Mouse (Mus musculus) monocyte, adult 5-6 weeks (primary cell): Measurements from ENCODE around the gene Pds5a. TPM values are rescaled to one million over a fixed set of nuclear protein-coding genes. Genes with fewer than 3 reads are reported as not detected.

ENCODE experiments used
- ATAC-seq: fragments of 153-309, 156-312 bp; replicated peaks from 2 replicates; pipeline ENCODE4 v1.8.0; 2017; ENCODE audit warnings: mild to moderate bottlenecking; ENCODE audit not compliant: low TSS enrichment, insufficient number of reproducible peaks, severe bottlenecking, poor library complexity, low FRiP score
- total RNA-seq: library from RNA; stranded (forward); fragments of 200-1000, 200-491, 200-594 nt; gene quantifications from 3 replicates; pipeline ENCODE4 v1.2.3, GENCODE M21; 2017

The Pds5a gene
- total RNA-seq, 1 experiment from 2014 or later = 179 TPM

DNA sequence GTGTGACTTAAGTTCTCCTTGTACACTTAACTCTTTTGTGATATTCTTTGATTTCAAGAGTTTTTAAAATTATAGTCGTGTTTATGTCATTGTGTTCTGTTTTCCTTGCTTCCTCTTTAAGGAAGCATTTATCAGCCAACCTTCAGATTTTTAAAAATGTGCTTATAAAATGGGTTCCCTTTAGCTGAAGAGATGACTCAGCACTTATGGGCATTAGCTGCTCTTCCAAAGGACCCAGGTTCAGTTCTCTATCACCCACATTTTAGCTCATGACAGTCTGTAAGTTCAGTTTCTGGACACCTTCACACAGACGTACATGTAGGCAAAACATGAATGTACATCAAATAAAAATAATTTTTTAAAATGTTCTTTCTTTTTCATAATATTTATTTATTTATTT, 105.7 kb downstream of the Pds5a start:
- no peak for ATAC-seq

DNA sequence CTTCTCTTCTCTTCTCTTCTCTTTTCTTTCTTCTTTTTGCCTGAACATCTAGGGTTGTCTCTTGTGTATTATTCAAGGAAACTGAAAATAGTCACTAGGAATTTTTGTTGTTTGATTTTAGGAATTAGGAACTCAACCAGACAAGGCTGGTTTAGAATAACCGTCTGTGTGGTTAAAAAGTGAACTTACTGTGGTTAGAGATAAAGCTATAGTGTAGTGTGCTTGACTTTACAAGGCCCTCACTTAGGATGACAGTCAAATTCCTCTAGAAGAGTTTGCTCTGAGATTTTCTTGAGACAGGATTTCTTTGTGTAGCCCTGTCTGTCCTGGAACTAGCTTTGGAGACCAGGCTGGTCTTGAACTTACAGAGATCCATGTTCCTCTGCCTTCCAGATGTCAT, 107.9 kb downstream of the Pds5a start:
- ATAC-seq = no peak

DNA sequence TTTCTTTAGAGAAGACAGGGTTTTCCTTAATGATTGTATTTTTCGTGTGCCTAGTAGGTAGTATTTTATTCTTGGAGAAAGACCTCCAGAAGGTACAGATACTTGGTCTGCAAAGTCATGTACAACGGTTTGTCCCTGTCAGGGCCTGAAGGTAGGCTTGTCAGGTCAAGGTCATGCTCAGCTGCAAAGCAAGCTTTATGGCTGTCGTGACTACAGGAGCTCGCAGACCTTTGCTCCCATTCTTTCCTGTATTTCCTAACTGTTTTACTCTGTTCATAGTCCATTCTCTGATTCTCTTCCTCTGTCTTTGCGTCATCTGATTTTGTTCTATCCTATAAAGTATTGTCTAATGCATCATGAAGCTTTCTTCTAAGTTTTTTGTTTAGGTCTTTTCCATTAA, 111.8 kb downstream of the Pds5a start:
- no peak for ATAC-seq

GRCm38 (mm10) chr5:65578545-65578944, 119.5 kb downstream of the Pds5a start:
- ATAC-seq = no peak

GRCm38 (mm10) chr5:65575896-65576295, 122.2 kb downstream of the Pds5a start:
- no peak for ATAC-seq

DNA sequence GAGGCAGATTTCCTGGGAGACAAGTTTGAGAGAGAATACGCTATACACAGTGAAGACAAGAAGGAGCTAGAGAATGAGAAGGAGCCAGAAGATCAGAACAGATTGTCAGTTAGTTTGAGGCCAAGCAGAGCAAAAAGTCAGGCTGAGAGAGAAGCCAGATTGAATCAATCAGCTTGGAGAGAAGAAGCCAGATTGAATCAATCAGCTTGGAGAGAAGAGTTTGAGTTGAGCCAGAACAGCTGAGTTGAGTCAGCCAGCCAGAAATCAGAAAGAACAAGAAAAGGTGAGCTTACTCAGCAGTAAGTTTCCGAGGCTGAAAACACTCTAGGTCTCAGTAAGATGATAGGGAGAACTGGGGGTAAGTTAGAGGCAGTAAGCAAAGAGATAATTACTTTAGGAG, 123.2 kb downstream of the Pds5a start:
- no peak for ATAC-seq

GRCm38 (mm10) chr5:65565486-65565885, 132.6 kb downstream of the Pds5a start:
- ATAC-seq = no peak

DNA sequence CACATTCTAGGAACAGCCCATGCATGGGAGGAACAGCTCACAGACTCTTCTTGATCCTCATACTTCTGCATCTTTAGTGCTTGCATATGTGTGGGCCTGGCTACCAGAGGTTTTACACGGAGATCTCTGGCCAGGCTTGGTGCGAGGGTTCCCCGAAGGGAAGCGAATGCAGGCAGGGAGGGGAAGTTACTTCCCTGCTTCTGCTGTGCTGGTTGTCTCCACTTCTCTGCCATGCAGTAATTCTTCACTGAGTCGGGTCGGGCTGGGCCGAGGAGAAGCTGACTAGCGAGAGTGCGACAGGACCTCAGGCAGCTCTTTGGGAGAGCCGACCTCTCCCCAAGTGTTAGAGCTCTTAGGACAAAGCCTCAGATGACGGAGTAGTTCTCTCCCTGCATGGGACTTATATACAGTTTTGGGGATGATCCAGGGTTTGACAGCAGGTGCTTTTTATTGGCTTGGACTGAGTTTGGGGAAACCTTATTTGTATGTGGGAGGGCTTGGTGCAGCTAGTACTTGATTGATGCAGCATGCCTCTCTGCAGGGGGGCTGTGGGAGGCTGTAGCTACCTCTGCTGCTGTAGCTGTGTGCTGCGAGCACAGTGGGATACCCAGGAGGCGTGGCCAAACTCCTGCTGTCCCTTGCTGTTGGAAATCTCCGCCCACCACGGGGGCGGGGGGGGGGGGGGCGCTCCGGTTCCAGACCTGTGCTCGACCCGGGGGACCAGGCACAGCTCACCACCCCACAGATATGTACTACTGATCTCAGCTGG, 136.8 kb downstream of the Pds5a start:
- peak; percentile 50; the same call in 1 of the 2 replicates for ATAC-seq

- no peak for ATAC-seq
Measured at GRCm38 (mm10) chr5:65557109-65557508, 141.0 kb downstream of the Pds5a start.

Other genes starting within 250 kb of the Pds5a start
- not detected in 3 replicates for gene Gm43552, start 205.4 kb downstream of the Pds5a start, total RNA-seq
- gene Smim14, start 161.1 kb downstream of the Pds5a start, total RNA-seq = 93.9 to 122 TPM (median 116 TPM) in 3 replicates
- gene Ube2k, start 161.0 kb downstream of the Pds5a start, total RNA-seq = 48.6 to 59.6 TPM (median 49.9 TPM) in 3 replicates
- 28.2 to 33.1 TPM (median 28.9 TPM) in 3 replicates for gene N4bp2, start 65.2 kb upstream of the Pds5a start, total RNA-seq
- gene Rhoh, start 162.9 kb upstream of the Pds5a start, total RNA-seq = 33.3 to 42.9 TPM (median 38.6 TPM) in 3 replicates
- not detected in 3 replicates for gene Chrna9, start 236.6 kb upstream of the Pds5a start, total RNA-seq